In genomic region chr2:155135534-155135933, GRCm38 (mm10) we compare ENCODE assay signal across 9 mouse cellular contexts. TPM values are rescaled to one million over a fixed set of nuclear protein-coding genes. Genes with fewer than 3 reads are reported as not detected.
A peak's percentile ranks its signal among the peaks of the same experiment; 100 is the strongest.
DNase-seq lines count a peak whose midpoint lies in the region; ATAC-seq and TF ChIP-seq lines count a peak whose summit lies in the region.
"Had no signal": no experiment of that assay in that cellular context is flagged by ENCODE, and none has a peak within 500 bp of the region (broad histone marks: within the 10 kb centered on the region; RNA-seq: fewer than 3 reads in every experiment).

No protein-coding gene starts in this region.

- H3K4me3 ChIP-seq in kidney, embryonic 14.5 days (ENCODE audit: low read length) = no peak overlapping the region; the same call in 1 of the 2 replicates
- peak overlapping the region; percentile 8; the same call in 1 of the 2 replicates for H3K4me3 ChIP-seq in brown adipose tissue, adult 24 weeks (ENCODE audit: insufficient read depth, low read depth, low read length)
- H3K4me3 ChIP-seq in forebrain, postnatal 0 days (ENCODE audit: low read depth, low read length) = no peak overlapping the region
- H3K4me3 ChIP-seq in megakaryocyte, embryonic 14.5 days (replicated peaks) = peak overlapping the region; percentile 88

- H3K27ac ChIP-seq in kidney, embryonic 14.5 days (ENCODE audit: low read depth, low read length) = no peak overlapping the region
- no peak overlapping the region for H3K27ac ChIP-seq in brown adipose tissue, adult 24 weeks (replicated peaks; ENCODE audit: low read depth, low read length)
- no peak overlapping the region for H3K27ac ChIP-seq in forebrain, postnatal 0 days (ENCODE audit: low read depth, low read length)

- 90% methylated on average over 1 of the region's 1 CpGs for WGBS in kidney, embryonic 14.5 days
- WGBS in forebrain, postnatal 0 days = 86% methylated on average over 1 of the region's 1 CpGs

- no peak overlapping the region for H3K9ac ChIP-seq in kidney, embryonic 14.5 days (ENCODE audit: low read depth, low read length)
- no peak overlapping the region for H3K9ac ChIP-seq in forebrain, postnatal 0 days

- peaks cover 13% of the 10 kb centered on the region for H3K4me1 ChIP-seq in kidney, embryonic 14.5 days (ENCODE audit: control insufficient read depth, insufficient read depth, low read length)
- H3K4me1 ChIP-seq in brown adipose tissue, adult 24 weeks (ENCODE audit: control insufficient read depth, insufficient read depth, insufficient read length, low read length) = peaks cover 13% of the 10 kb centered on the region
- H3K4me1 ChIP-seq in forebrain, postnatal 0 days (ENCODE audit: insufficient read depth) = peaks cover 19% of the 10 kb centered on the region
- H3K4me1 ChIP-seq in megakaryocyte, embryonic 14.5 days = peaks cover 55% of the 10 kb centered on the region

- no peak for DNase-seq in kidney, postnatal 36 days
- DNase-seq in forebrain, postnatal 0 days = no peak
- DNase-seq in natural killer cell, adult 2 months (ENCODE audit: low spot score in 2 of 2) = no peak
- no peak for DNase-seq in layer of hippocampus, adult 9-11 months
- DNase-seq in ovary, postnatal 10 days (ENCODE audit: low spot score) = no peak
- DNase-seq: cerebellum, adult 18-20 months had no signal

- TF ChIP-seq CTCF in forebrain, postnatal 0 days (IDR thresholded peaks at IDR 0.05; ENCODE audit: low read depth) = no peak

- no peak for ATAC-seq in kidney, embryonic 14.5 days (ENCODE audit: low FRiP score, low TSS enrichment)
- no peak for ATAC-seq in forebrain, postnatal 0 days

- H3K9me3 ChIP-seq in kidney, embryonic 14.5 days (ENCODE audit: control insufficient read depth, low read length) = no peaks in the 10 kb centered on the region
- no peaks in the 10 kb centered on the region for H3K9me3 ChIP-seq in forebrain, postnatal 0 days (ENCODE audit: low read length)
- no peaks in the 10 kb centered on the region for H3K9me3 ChIP-seq in megakaryocyte, embryonic 14.5 days

- H3K4me2 ChIP-seq in kidney, embryonic 14.5 days (replicated peaks; ENCODE audit: low read depth, low read length) = peak overlapping the region; percentile 60; the same call in 1 of the 2 replicates
- H3K4me2 ChIP-seq in forebrain, postnatal 0 days (ENCODE audit: low read depth) = 0 out of 2 replicates have a peak overlapping the region, but pooled peaks have one; percentile 68

- peaks cover 26% of the 10 kb centered on the region for H3K36me3 ChIP-seq in kidney, embryonic 14.5 days (ENCODE audit: control insufficient read depth, insufficient read depth, low read length)
- H3K36me3 ChIP-seq in forebrain, postnatal 0 days (ENCODE audit: insufficient read depth) = peaks cover 14% of the 10 kb centered on the region
- H3K36me3 ChIP-seq in megakaryocyte, embryonic 14.5 days (replicated peaks; ENCODE audit: low read length) = peaks cover 43% of the 10 kb centered on the region

- H3K27me3 ChIP-seq in kidney, embryonic 14.5 days (ENCODE audit: control insufficient read depth, insufficient read depth, low read length) = no peaks in the 10 kb centered on the region
- H3K27me3 ChIP-seq in forebrain, postnatal 0 days (ENCODE audit: insufficient read depth, low read length) = no peaks in the 10 kb centered on the region
- H3K27me3 ChIP-seq in megakaryocyte, embryonic 14.5 days (replicated peaks) = no peaks in the 10 kb centered on the region

RNA-seq across cellular contexts. Expression of gene Itch, which starts 2.2 kb away (rescaled TPM):
- 43.8 and 63.6 TPM in 2 replicates for polyA plus RNA-seq in kidney, embryonic 14.5 days (2014; fragmentation: Nextera tagmentation; extraction: Ambion mirVana)
- polyA plus RNA-seq in brown adipose tissue, adult 24 weeks (2012; ENCODE audit: insufficient read depth, insufficient read length, missing spikeins) = 18.4 and 18.6 TPM in 2 replicates
- total RNA-seq in forebrain, postnatal 0 days (2014; rRNA removed) = 45.7 and 49.5 TPM in 2 replicates
- polyA plus RNA-seq in forebrain, postnatal 0 days (2015; fragmentation: Nextera tagmentation; extraction: Ambion mirVana) = 10.0 and 17.4 TPM in 2 replicates
- 1.2 and 1.4 TPM in 2 replicates for polyA plus RNA-seq in megakaryocyte, embryonic 14.5 days (2012; ENCODE audit: insufficient read depth, low replicate concordance)

Comparison
In these comparisons a context has a peak if more than half of its experiments do, and no peak if none do; other contexts are left out.
1. H3K4me3 ChIP-seq: peak in brown adipose tissue, adult 24 weeks (single experiment) and megakaryocyte, embryonic 14.5 days (single experiment); none in kidney, embryonic 14.5 days (single experiment) and forebrain, postnatal 0 days (single experiment).